Comparison of ENCODE assay signal across 11 mouse cellular contexts in genomic region chr10:7124993-7125392, GRCm38 (mm10).
DNase-seq lines count a peak whose midpoint lies in the region; ATAC-seq and TF ChIP-seq lines count a peak whose summit lies in the region.
"Had no signal": no experiment of that assay in that cellular context is flagged by ENCODE, and none has a peak within 500 bp of the region (broad histone marks: within the 10 kb centered on the region; RNA-seq: fewer than 3 reads in every experiment).

No protein-coding gene starts in this region.

- 74% methylated on average over 7 of the region's 7 CpGs for WGBS in hindbrain, embryonic 15.5 days
- 81% methylated on average over 7 of the region's 7 CpGs for WGBS in hindbrain, embryonic 11.5 days
- 76% methylated on average over 7 of the region's 7 CpGs for WGBS in midbrain, embryonic 15.5 days

- in situ Hi-C loops in ES-E14 (cut with MboI; ENCODE audit: low sequenced_read_pairs in 2 of 2, unreplicated experiment in 2 of 2): no loop called here

- no peak overlapping the region for H3K27ac ChIP-seq in hindbrain, embryonic 15.5 days (replicated peaks)
- H3K27ac ChIP-seq in hindbrain, embryonic 11.5 days (ENCODE audit: low read depth, low read length): no peak overlapping the region
- no peak overlapping the region for H3K27ac ChIP-seq in ES-E14 (ENCODE audit: insufficient read depth, low read depth, low read length, poor library complexity, severe bottlenecking)
- H3K27ac ChIP-seq in midbrain, embryonic 15.5 days: no peak overlapping the region
- H3K27ac ChIP-seq: limb, embryonic 10.5 days had no signal

- ATAC-seq in hindbrain, embryonic 15.5 days (ENCODE audit: low FRiP score, low read depth): peak; percentile 54
- no peak for ATAC-seq in hindbrain, embryonic 11.5 days (ENCODE audit: low FRiP score)
- peak; percentile 33; the same call in 1 of the 2 replicates for ATAC-seq in midbrain, embryonic 15.5 days (replicated peaks)
- ATAC-seq in monocyte, adult 5-6 weeks (replicated peaks; ENCODE audit: insufficient number of reproducible peaks, low FRiP score, low TSS enrichment, poor library complexity, severe bottlenecking): no peak
- ATAC-seq: Patski had no signal

- no peaks in the 10 kb centered on the region for H3K9me3 ChIP-seq in hindbrain, embryonic 15.5 days
- no peaks in the 10 kb centered on the region for H3K9me3 ChIP-seq in hindbrain, embryonic 11.5 days (ENCODE audit: control insufficient read depth, low read length)
- no peaks in the 10 kb centered on the region for H3K9me3 ChIP-seq in ES-E14 (ENCODE audit: control insufficient read depth, insufficient read depth, low read depth, low read length)
- H3K9me3 ChIP-seq in midbrain, embryonic 15.5 days: no peaks in the 10 kb centered on the region
- H3K9me3 ChIP-seq: limb, embryonic 10.5 days had no signal

- no peaks in the 10 kb centered on the region for H3K4me1 ChIP-seq in hindbrain, embryonic 15.5 days (replicated peaks)
- H3K4me1 ChIP-seq in hindbrain, embryonic 11.5 days (replicated peaks; ENCODE audit: control insufficient read depth, insufficient read depth, low read length): no peaks in the 10 kb centered on the region
- peaks cover 0 to 2% of the 10 kb centered on the region in 2 experiments; a peak in 2 of 4 replicates for H3K4me1 ChIP-seq in ES-E14 (ENCODE audit: control insufficient read depth in 2 of 2, insufficient read depth in 2 of 2, low read length in 2 of 2, poor library complexity in 1 of 2)
- no peaks in the 10 kb centered on the region for H3K4me1 ChIP-seq in midbrain, embryonic 15.5 days
- H3K4me1 ChIP-seq: limb, embryonic 10.5 days had no signal

- H3K36me3 ChIP-seq in hindbrain, embryonic 15.5 days: no peaks in the 10 kb centered on the region
- no peaks in the 10 kb centered on the region for H3K36me3 ChIP-seq in hindbrain, embryonic 11.5 days (ENCODE audit: control insufficient read depth, insufficient read depth, low read length)
- peaks cover 6% of the 10 kb centered on the region; the same call in 1 of the 2 replicates for H3K36me3 ChIP-seq in ES-E14 (ENCODE audit: control insufficient read depth, insufficient read depth, low read length, poor library complexity, severe bottlenecking)
- H3K36me3 ChIP-seq in midbrain, embryonic 15.5 days (replicated peaks): no peaks in the 10 kb centered on the region

- H3K4me2 ChIP-seq in hindbrain, embryonic 15.5 days: no peak overlapping the region
- no peak overlapping the region for H3K4me2 ChIP-seq in hindbrain, embryonic 11.5 days (replicated peaks; ENCODE audit: low read depth, low read length)
- H3K4me2 ChIP-seq in midbrain, embryonic 15.5 days: no peak overlapping the region

- H3K4me3 ChIP-seq in hindbrain, embryonic 15.5 days: no peak overlapping the region
- H3K4me3 ChIP-seq in hindbrain, embryonic 11.5 days (ENCODE audit: low read depth, low read length): no peak overlapping the region
- H3K4me3 ChIP-seq in ES-E14 (ENCODE audit: insufficient read depth in 1 of 2, low read depth in 1 of 2, low read length in 2 of 2, poor library complexity in 1 of 2, severe bottlenecking in 1 of 2): no peak overlapping the region
- no peak overlapping the region for H3K4me3 ChIP-seq in midbrain, embryonic 15.5 days
- H3K4me3 ChIP-seq: limb, embryonic 10.5 days had no signal

- no peaks in the 10 kb centered on the region for H3K27me3 ChIP-seq in hindbrain, embryonic 15.5 days
- H3K27me3 ChIP-seq in hindbrain, embryonic 11.5 days (ENCODE audit: control insufficient read depth, insufficient read depth, low read length): no peaks in the 10 kb centered on the region
- H3K27me3 ChIP-seq in midbrain, embryonic 15.5 days (replicated peaks): no peaks in the 10 kb centered on the region
- H3K27me3 ChIP-seq: Patski had no signal

- H3K9ac ChIP-seq in hindbrain, embryonic 15.5 days: no peak overlapping the region
- no peak overlapping the region for H3K9ac ChIP-seq in hindbrain, embryonic 11.5 days (ENCODE audit: low read depth, low read length)
- H3K9ac ChIP-seq in ES-E14 (ENCODE audit: insufficient read depth, low read depth, low read length, poor library complexity, severe bottlenecking): no peak overlapping the region
- no peak overlapping the region for H3K9ac ChIP-seq in midbrain, embryonic 15.5 days

- no peak for DNase-seq in hindbrain, embryonic 11.5 days (ENCODE audit: low spot score)
- peak; percentile 59 for DNase-seq in ES-E14 (ENCODE audit: low read depth, low spot score)
- DNase-seq in frontal cortex, adult 2 months (ENCODE audit: extremely low spot score in 1 of 2, low spot score in 1 of 2): peak; percentile 46 to 73
- DNase-seq in ovary, postnatal 10 days (ENCODE audit: low spot score): no peak
- no peak for DNase-seq in heart, postnatal 4 days
- DNase-seq: lung, postnatal 4 days had no signal

TF ChIP-seq in ES-E14, 5 proteins besides CTCF, POLR2A, EP300 and RAD21:
- no peak for TF ChIP-seq ZNF384 (IDR thresholded peaks at IDR 0.05; ENCODE audit: low read depth, low read length)
- no peak for TF ChIP-seq HCFC1 (IDR thresholded peaks at IDR 0.05; ENCODE audit: borderline replicate concordance, insufficient read depth, low read length)
- no peak for TF ChIP-seq CHD2 (IDR thresholded peaks at IDR 0.05; ENCODE audit: low read depth, low read length)
- TF ChIP-seq ZC3H11A (IDR thresholded peaks at IDR 0.05; ENCODE audit: borderline replicate concordance, low read depth, low read length): peak; percentile 9; the same call in 1 of the 2 replicates
- TF ChIP-seq MAFK (IDR thresholded peaks at IDR 0.05; ENCODE audit: insufficient read depth, low read depth, low read length): no peak

Comparison
In these comparisons a context has a peak if more than half of its experiments do, and no peak if none do; other contexts are left out.
1. ATAC-seq: peak in hindbrain, embryonic 15.5 days (single experiment) and midbrain, embryonic 15.5 days (single experiment); none in hindbrain, embryonic 11.5 days (single experiment) and monocyte, adult 5-6 weeks (single experiment).
2. DNase-seq: peak in ES-E14 (single experiment) and frontal cortex, adult 2 months (2 of 2); none in hindbrain, embryonic 11.5 days (single experiment), ovary, postnatal 10 days (single experiment) and heart, postnatal 4 days (single experiment).